Mouse (Mus musculus): Measurements from ENCODE around the gene Mesd. TPM values are rescaled to one million over a fixed set of nuclear protein-coding genes. Genes with fewer than 3 reads are reported as not detected.

Gene Mesd
- polyA plus RNA-seq, 1 experiment, result 34.6 TPM

GRCm38 (mm10) chr7:83911909-83912308 is 27.6 kb downstream of the Mesd start:
- no peak overlapping the region for H3K4me3 ChIP-seq (replicated peaks; ENCODE audit: insufficient read depth, low read depth, low read length)
- no peak overlapping the region for H3K27ac ChIP-seq (ENCODE audit: insufficient read depth, low read length)
- no peaks in the 10 kb centered on the region for H3K4me1 ChIP-seq (ENCODE audit: control insufficient read depth, insufficient read depth, low read length)
- WGBS, result 88% methylated on average over 3 of the region's 3 CpGs
- no peaks in the 10 kb centered on the region; the same call in 1 of the 2 replicates for H3K27me3 ChIP-seq (ENCODE audit: control insufficient read depth, insufficient read depth, low read length)
- TF ChIP-seq CTCF (IDR thresholded peaks at IDR 0.05; ENCODE audit: borderline replicate concordance, insufficient read depth, low read depth, low read length) (no peak), POLR2A (IDR thresholded peaks at IDR 0.05; ENCODE audit: borderline replicate concordance, insufficient read depth, low read length) (no peak)
- no peak for DNase-seq

- Histone ChIP-seq H3K27ac (ENCODE audit: insufficient read depth, low read length) (no peak overlapping the region), H3K4me1 (ENCODE audit: control insufficient read depth, insufficient read depth, low read length) (no peaks in the 10 kb centered on the region), H3K4me3 (replicated peaks; ENCODE audit: insufficient read depth, low read depth, low read length) (no peak overlapping the region), H3K27me3 (ENCODE audit: control insufficient read depth, insufficient read depth, low read length) (no peaks in the 10 kb centered on the region; the same call in 1 of the 2 replicates)
- WGBS, result 94% methylated on average over 6 of the region's 6 CpGs
- DNase-seq, result no peak
- no peak for TF ChIP-seq CTCF (IDR thresholded peaks at IDR 0.05; ENCODE audit: borderline replicate concordance, insufficient read depth, low read depth, low read length)
- no peak for TF ChIP-seq POLR2A (IDR thresholded peaks at IDR 0.05; ENCODE audit: borderline replicate concordance, insufficient read depth, low read length)
Measured at GRCm38 (mm10) chr7:83913405-83913932, 29.2 kb downstream of the Mesd start.

GRCm38 (mm10) chr7:83913995-83914394 is 29.7 kb downstream of the Mesd start:
- Histone ChIP-seq H3K27ac (ENCODE audit: insufficient read depth, low read length) (no peak overlapping the region), H3K27me3 (ENCODE audit: control insufficient read depth, insufficient read depth, low read length) (no peaks in the 10 kb centered on the region; the same call in 1 of the 2 replicates), H3K4me3 (replicated peaks; ENCODE audit: insufficient read depth, low read depth, low read length) (no peak overlapping the region), H3K4me1 (ENCODE audit: control insufficient read depth, insufficient read depth, low read length) (no peaks in the 10 kb centered on the region)
- no peak for TF ChIP-seq CTCF (IDR thresholded peaks at IDR 0.05; ENCODE audit: borderline replicate concordance, insufficient read depth, low read depth, low read length)
- no peak for TF ChIP-seq POLR2A (IDR thresholded peaks at IDR 0.05; ENCODE audit: borderline replicate concordance, insufficient read depth, low read length)
- WGBS, result 81% methylated on average over 9 of the region's 9 CpGs
- DNase-seq, result no peak

- H3K4me1 ChIP-seq (ENCODE audit: control insufficient read depth, insufficient read depth, low read length), result no peaks in the 10 kb centered on the region
- no peaks in the 10 kb centered on the region; the same call in 1 of the 2 replicates for H3K27me3 ChIP-seq (ENCODE audit: control insufficient read depth, insufficient read depth, low read length)
- WGBS, result 3% methylated on average over 3 of the region's 3 CpGs
- no peak overlapping the region for H3K27ac ChIP-seq (ENCODE audit: insufficient read depth, low read length)
- peak; percentile 83 to 91 for DNase-seq
- TF ChIP-seq POLR2A (IDR thresholded peaks at IDR 0.05; ENCODE audit: borderline replicate concordance, insufficient read depth, low read length), result no peak
- TF ChIP-seq CTCF (IDR thresholded peaks at IDR 0.05; ENCODE audit: borderline replicate concordance, insufficient read depth, low read depth, low read length), result peak; percentile 90
- H3K4me3 ChIP-seq (replicated peaks; ENCODE audit: insufficient read depth, low read depth, low read length), result no peak overlapping the region
Measured at GRCm38 (mm10) chr7:83914566-83914965, 30.3 kb downstream of the Mesd start.

GRCm38 (mm10) chr7:83920241-83920640 is 36.0 kb downstream of the Mesd start:
- TF ChIP-seq CTCF (IDR thresholded peaks at IDR 0.05; ENCODE audit: borderline replicate concordance, insufficient read depth, low read depth, low read length), result no peak
- TF ChIP-seq POLR2A (IDR thresholded peaks at IDR 0.05; ENCODE audit: borderline replicate concordance, insufficient read depth, low read length), result no peak
- no peak for DNase-seq
- WGBS, result 60% methylated on average over 4 of the region's 4 CpGs
- Histone ChIP-seq H3K4me3 (replicated peaks; ENCODE audit: insufficient read depth, low read depth, low read length) (no peak overlapping the region), H3K27ac (ENCODE audit: insufficient read depth, low read length) (no peak overlapping the region), H3K4me1 (ENCODE audit: control insufficient read depth, insufficient read depth, low read length) (no peaks in the 10 kb centered on the region), H3K27me3 (ENCODE audit: control insufficient read depth, insufficient read depth, low read length) (no peaks in the 10 kb centered on the region)

GRCm38 (mm10) chr7:83921637-83922036 is 37.4 kb downstream of the Mesd start:
- TF ChIP-seq POLR2A (IDR thresholded peaks at IDR 0.05; ENCODE audit: borderline replicate concordance, insufficient read depth, low read length) (no peak), CTCF (IDR thresholded peaks at IDR 0.05; ENCODE audit: borderline replicate concordance, insufficient read depth, low read depth, low read length) (no peak)
- no peaks in the 10 kb centered on the region for H3K27me3 ChIP-seq (ENCODE audit: control insufficient read depth, insufficient read depth, low read length)
- no peaks in the 10 kb centered on the region for H3K4me1 ChIP-seq (ENCODE audit: control insufficient read depth, insufficient read depth, low read length)
- H3K27ac ChIP-seq (ENCODE audit: insufficient read depth, low read length), result no peak overlapping the region
- no peak overlapping the region for H3K4me3 ChIP-seq (replicated peaks; ENCODE audit: insufficient read depth, low read depth, low read length)
- WGBS, result 85% methylated on average over 3 of the region's 3 CpGs
- DNase-seq, result no peak

- DNase-seq, result no peak
- H3K4me1 ChIP-seq (ENCODE audit: control insufficient read depth, insufficient read depth, low read length), result peaks cover 6% of the 10 kb centered on the region
- no peaks in the 10 kb centered on the region for H3K27me3 ChIP-seq (ENCODE audit: control insufficient read depth, insufficient read depth, low read length)
- TF ChIP-seq CTCF (IDR thresholded peaks at IDR 0.05; ENCODE audit: borderline replicate concordance, insufficient read depth, low read depth, low read length) (no peak), POLR2A (IDR thresholded peaks at IDR 0.05; ENCODE audit: borderline replicate concordance, insufficient read depth, low read length) (no peak)
- H3K4me3 ChIP-seq (replicated peaks; ENCODE audit: insufficient read depth, low read depth, low read length), result no peak overlapping the region
- WGBS, result 89% methylated on average over 3 of the region's 3 CpGs
- no peak overlapping the region for H3K27ac ChIP-seq (ENCODE audit: insufficient read depth, low read length)
Measured at GRCm38 (mm10) chr7:83939017-83939721, 54.9 kb downstream of the Mesd start.

- Histone ChIP-seq H3K4me1 (ENCODE audit: control insufficient read depth, insufficient read depth, low read length) (peaks cover 6% of the 10 kb centered on the region), H3K27ac (ENCODE audit: insufficient read depth, low read length) (no peak overlapping the region), H3K4me3 (replicated peaks; ENCODE audit: insufficient read depth, low read depth, low read length) (no peak overlapping the region), H3K27me3 (ENCODE audit: control insufficient read depth, insufficient read depth, low read length) (no peaks in the 10 kb centered on the region)
- WGBS, result 81% methylated on average over 2 of the region's 2 CpGs
- TF ChIP-seq POLR2A (IDR thresholded peaks at IDR 0.05; ENCODE audit: borderline replicate concordance, insufficient read depth, low read length), result no peak
- TF ChIP-seq CTCF (IDR thresholded peaks at IDR 0.05; ENCODE audit: borderline replicate concordance, insufficient read depth, low read depth, low read length), result no peak
- DNase-seq, result no peak
Measured at GRCm38 (mm10) chr7:83940136-83940535, 55.9 kb downstream of the Mesd start.

Data from cerebellum, adult 2 months (tissue).